Comparison of ENCODE assay signal across 14 mouse cellular contexts in genomic region chr16:32114406-32114805, GRCm38 (mm10). TPM values are rescaled to one million over a fixed set of nuclear protein-coding genes. Genes with fewer than 3 reads are reported as not detected.
DNase-seq lines count a peak whose midpoint lies in the region; ATAC-seq and TF ChIP-seq lines count a peak whose summit lies in the region.
"Had no signal": no experiment of that assay in that cellular context is flagged by ENCODE, and none has a peak within 500 bp of the region (broad histone marks: within the 10 kb centered on the region; RNA-seq: fewer than 3 reads in every experiment).

No protein-coding gene starts in this region.

- H3K4me3 ChIP-seq in heart, embryonic 10.5 days, result no peak overlapping the region
- H3K4me3 ChIP-seq in heart, embryonic 12.5 days, result no peak overlapping the region
- H3K4me3 ChIP-seq in lung, embryonic 15.5 days, result no peak overlapping the region
- peak overlapping the region; percentile 42 to 51; a peak in 3 of 4 replicates for H3K4me3 ChIP-seq in MEL (ENCODE audit: control insufficient read depth in 1 of 2, insufficient read depth in 1 of 2, low read depth in 2 of 2, low read length in 2 of 2)
- no peak overlapping the region for H3K4me3 ChIP-seq in liver, embryonic 14.5 days (ENCODE audit: insufficient read depth in 1 of 2, low read depth in 2 of 2, low read length in 2 of 2)
- H3K4me3 ChIP-seq: embryonic facial prominence, embryonic 13.5 days; forebrain, embryonic 12.5 days; hindbrain, embryonic 12.5 days; midbrain, embryonic 15.5 days had no signal

- no peak for TF ChIP-seq CTCF in MEL (IDR thresholded peaks at IDR 0.05 in 2 of 3, conservative IDR thresholded peaks at IDR 0.05 in 1 of 3; ENCODE audit: control insufficient read depth in 1 of 3, insufficient read depth in 1 of 3, low read depth in 2 of 3, low read length in 3 of 3, poor library complexity in 1 of 3, severe bottlenecking in 1 of 3)
- no peak for TF ChIP-seq CTCF in liver, embryonic 14.5 days (IDR thresholded peaks at IDR 0.05; ENCODE audit: low read depth)

- no peak overlapping the region for H3K4me2 ChIP-seq in heart, embryonic 12.5 days
- no peak overlapping the region for H3K4me2 ChIP-seq in lung, embryonic 15.5 days
- peak overlapping the region; percentile 60 for H3K4me2 ChIP-seq in liver, embryonic 14.5 days (ENCODE audit: low read depth)
- H3K4me2 ChIP-seq: forebrain, embryonic 12.5 days; midbrain, embryonic 15.5 days had no signal

- H3K36me3 ChIP-seq in heart, embryonic 10.5 days, result peaks cover 9% of the 10 kb centered on the region
- H3K36me3 ChIP-seq in heart, embryonic 12.5 days, result peaks cover 8% of the 10 kb centered on the region; the same call in 1 of the 2 replicates
- H3K36me3 ChIP-seq in lung, embryonic 15.5 days, result no peaks in the 10 kb centered on the region
- H3K36me3 ChIP-seq in MEL (ENCODE audit: control insufficient read depth in 1 of 2, insufficient read depth in 2 of 2, low read length in 2 of 2), result peaks cover 0 to 13% of the 10 kb centered on the region in 2 experiments; a peak in 2 of 4 replicates
- H3K36me3 ChIP-seq in liver, embryonic 14.5 days (replicated peaks; ENCODE audit: control insufficient read depth, insufficient read depth, low read depth), result no peaks in the 10 kb centered on the region
- H3K36me3 ChIP-seq: forebrain, embryonic 12.5 days; hindbrain, embryonic 12.5 days; midbrain, embryonic 15.5 days had no signal

- TF ChIP-seq POLR2A in MEL (IDR thresholded peaks at IDR 0.05; ENCODE audit: control insufficient read depth in 1 of 2, insufficient read depth in 1 of 2, low read depth in 1 of 2, low read length in 2 of 2, poor library complexity in 1 of 2), result no peak

- no peak overlapping the region for H3K27ac ChIP-seq in heart, embryonic 10.5 days
- no peak overlapping the region for H3K27ac ChIP-seq in heart, embryonic 12.5 days (ENCODE audit: poor library complexity, severe bottlenecking)
- peak overlapping the region; percentile 55 for H3K27ac ChIP-seq in lung, embryonic 15.5 days
- H3K27ac ChIP-seq in MEL (ENCODE audit: control insufficient read depth, low read depth, low read length), result peak overlapping the region; percentile 94
- H3K27ac ChIP-seq in liver, embryonic 14.5 days, result no peak overlapping the region
- H3K27ac ChIP-seq: embryonic facial prominence, embryonic 13.5 days; forebrain, embryonic 12.5 days; hindbrain, embryonic 12.5 days; midbrain, embryonic 15.5 days had no signal

- no peak for TF ChIP-seq RAD21 in MEL (IDR thresholded peaks at IDR 0.05; ENCODE audit: low read depth, low read length)

- peaks cover 10% of the 10 kb centered on the region for H3K4me1 ChIP-seq in heart, embryonic 10.5 days
- H3K4me1 ChIP-seq in heart, embryonic 12.5 days (replicated peaks), result peaks cover 5% of the 10 kb centered on the region
- peaks cover 6% of the 10 kb centered on the region; the same call in 1 of the 2 replicates for H3K4me1 ChIP-seq in lung, embryonic 15.5 days
- H3K4me1 ChIP-seq in MEL (ENCODE audit: control insufficient read depth in 1 of 2, insufficient read depth in 2 of 2, low read length in 2 of 2), result peaks cover 2 to 23% of the 10 kb centered on the region in 2 experiments
- H3K4me1 ChIP-seq in liver, embryonic 14.5 days (replicated peaks; ENCODE audit: control insufficient read depth in 2 of 2, insufficient read depth in 2 of 2, low read length in 1 of 2), result peaks cover 3 to 24% of the 10 kb centered on the region in 2 experiments; a peak in 2 of 4 replicates
- H3K4me1 ChIP-seq: forebrain, embryonic 12.5 days; hindbrain, embryonic 12.5 days; midbrain, embryonic 15.5 days had no signal

- intact Hi-C loops in left cerebral cortex, postnatal 25 days (cut with DNase I), result loop anchor here (2.0 to 5.0 kb wide), 2 partner anchors 132 to 383 kb away; partner anchors contain the start of genes Fbxo45, Wdr53 and Zdhhc19

- TF ChIP-seq EP300 in MEL (IDR thresholded peaks at IDR 0.05; ENCODE audit: low read depth in 1 of 2, low read length in 2 of 2), result no peak
- no peak for TF ChIP-seq EP300 in liver, embryonic 14.5 days (IDR thresholded peaks at IDR 0.05; ENCODE audit: low read depth)

- WGBS in heart, embryonic 10.5 days, result 84% methylated on average over 10 of the region's 10 CpGs
- 84% methylated on average over 10 of the region's 10 CpGs for WGBS in heart, embryonic 12.5 days
- WGBS in lung, embryonic 15.5 days, result 79% methylated on average over 10 of the region's 10 CpGs
- WGBS in liver, embryonic 14.5 days (ENCODE audit: insufficient replicate concordance), result 76% methylated on average over 10 of the region's 10 CpGs

- H3K27me3 ChIP-seq in heart, embryonic 10.5 days (ENCODE audit: insufficient read depth, poor library complexity, severe bottlenecking), result no peaks in the 10 kb centered on the region
- H3K27me3 ChIP-seq in heart, embryonic 12.5 days (replicated peaks), result no peaks in the 10 kb centered on the region
- H3K27me3 ChIP-seq in lung, embryonic 15.5 days, result no peaks in the 10 kb centered on the region
- H3K27me3 ChIP-seq in MEL (ENCODE audit: control insufficient read depth in 1 of 2, insufficient read depth in 2 of 2, low read length in 2 of 2), result no peaks in the 10 kb centered on the region
- H3K27me3 ChIP-seq in liver, embryonic 14.5 days (ENCODE audit: control insufficient read depth, insufficient read depth, low read length), result no peaks in the 10 kb centered on the region
- H3K27me3 ChIP-seq: embryonic facial prominence, embryonic 13.5 days; forebrain, embryonic 12.5 days; hindbrain, embryonic 12.5 days; midbrain, embryonic 15.5 days had no signal

- H3K79me2 ChIP-seq in MEL (ENCODE audit: control insufficient read depth, insufficient read depth, low read length, poor library complexity), result no peaks in the 10 kb centered on the region

- H3K9me3 ChIP-seq in heart, embryonic 10.5 days, result no peaks in the 10 kb centered on the region
- H3K9me3 ChIP-seq in heart, embryonic 12.5 days (replicated peaks), result no peaks in the 10 kb centered on the region
- no peaks in the 10 kb centered on the region for H3K9me3 ChIP-seq in lung, embryonic 15.5 days
- no peaks in the 10 kb centered on the region for H3K9me3 ChIP-seq in MEL (replicated peaks; ENCODE audit: insufficient read depth, low read length)
- no peaks in the 10 kb centered on the region for H3K9me3 ChIP-seq in liver, embryonic 14.5 days (ENCODE audit: control insufficient read depth, low read length)
- H3K9me3 ChIP-seq: embryonic facial prominence, embryonic 13.5 days; forebrain, embryonic 12.5 days; hindbrain, embryonic 12.5 days; midbrain, embryonic 15.5 days had no signal

- DNase-seq in heart, embryonic 10.5 days (ENCODE audit: low spot score), result peak; percentile 59
- no peak for DNase-seq in lung, postnatal 25 days (ENCODE audit: low spot score)
- DNase-seq in MEL (ENCODE audit: low read depth, low spot score), result peak; percentile 44
- no peak for DNase-seq in liver, embryonic 14.5 days (ENCODE audit: low read depth in 3 of 3, low spot score in 3 of 3)
- DNase-seq in kidney, postnatal 4 days, result no peak
- no peak for DNase-seq in left cerebral cortex, postnatal 25 days (ENCODE audit: low spot score in 2 of 2)

- H3K9ac ChIP-seq in heart, embryonic 12.5 days, result no peak overlapping the region
- no peak overlapping the region for H3K9ac ChIP-seq in lung, embryonic 15.5 days
- peak overlapping the region; percentile 29; the same call in 1 of the 2 replicates for H3K9ac ChIP-seq in MEL (ENCODE audit: control insufficient read depth, low read depth, low read length, poor library complexity, severe bottlenecking)
- H3K9ac ChIP-seq in liver, embryonic 14.5 days (replicated peaks), result no peak overlapping the region
- H3K9ac ChIP-seq: embryonic facial prominence, embryonic 13.5 days; forebrain, embryonic 12.5 days; hindbrain, embryonic 12.5 days; midbrain, embryonic 15.5 days had no signal

- no peak for ATAC-seq in heart, embryonic 12.5 days (ENCODE audit: insufficient number of reproducible peaks, low FRiP score)
- no peak for ATAC-seq in lung, embryonic 15.5 days (ENCODE audit: borderline replicate concordance, extremely low read depth, low FRiP score, low TSS enrichment)
- no peak for ATAC-seq in liver, embryonic 14.5 days (ENCODE audit: insufficient read depth)
- ATAC-seq: intestine, postnatal 0 days; midbrain, embryonic 15.5 days had no signal

RNA-seq across cellular contexts. Expression of gene Cep19, which starts 14.8 kb away (rescaled TPM):
- 25.5 and 25.9 TPM in 2 replicates for polyA plus RNA-seq in heart, embryonic 10.5 days (2016; fragmentation: Nextera tagmentation; extraction: Ambion mirVana)
- 20.9 and 22.7 TPM in 2 replicates for polyA plus RNA-seq in heart, embryonic 12.5 days (2016; fragmentation: Nextera tagmentation; extraction: Ambion mirVana)
- 29.8 and 30.3 TPM in 2 replicates for polyA plus RNA-seq in lung, embryonic 15.5 days (2015; fragmentation: Nextera tagmentation; extraction: Ambion mirVana)
- 7.1 and 7.3 TPM in 2 replicates for total RNA-seq in MEL (2012; rRNA removed)
- polyA plus RNA-seq in MEL (2012; ENCODE audit: insufficient read depth in 1 of 2, insufficient read length in 2 of 2, low read depth in 1 of 2, low replicate concordance in 2 of 2, missing spikeins in 1 of 2), result 1 to 10 TPM in 1 of 2 experiments, not detected in 1; 8.7 TPM
- 1.3 and 2.1 TPM in 2 replicates for polyA plus RNA-seq in liver, embryonic 14.5 days (2012; rRNA removed)
- polyA plus RNA-seq in liver, embryonic 14.5 days (2014; fragmentation: Nextera tagmentation; extraction: Ambion mirVana), result 4.0 and 4.3 TPM in 2 replicates
- total RNA-seq in left cerebral cortex, postnatal 25 days (2021), result 10 to 100 TPM; 74.3 to 74.5 TPM

RNA-seq across cellular contexts. Expression of gene Pigx, which starts 14.9 kb away (rescaled TPM):
- 87.2 and 102 TPM in 2 replicates for polyA plus RNA-seq in heart, embryonic 10.5 days (2016; fragmentation: Nextera tagmentation; extraction: Ambion mirVana)
- 76.0 and 76.1 TPM in 2 replicates for polyA plus RNA-seq in heart, embryonic 12.5 days (2016; fragmentation: Nextera tagmentation; extraction: Ambion mirVana)
- polyA plus RNA-seq in lung, embryonic 15.5 days (2015; fragmentation: Nextera tagmentation; extraction: Ambion mirVana), result 88.9 and 95.6 TPM in 2 replicates
- total RNA-seq in MEL (2012; rRNA removed), result 22.3 and 24.0 TPM in 2 replicates
- 10 to 100 TPM in 1 of 2 experiments, not detected in 1; 29.5 TPM for polyA plus RNA-seq in MEL (2012; ENCODE audit: insufficient read depth in 1 of 2, insufficient read length in 2 of 2, low read depth in 1 of 2, low replicate concordance in 2 of 2, missing spikeins in 1 of 2)
- 10.5 and 13.2 TPM in 2 replicates for polyA plus RNA-seq in liver, embryonic 14.5 days (2012; rRNA removed)
- 25.5 and 28.8 TPM in 2 replicates for polyA plus RNA-seq in liver, embryonic 14.5 days (2014; fragmentation: Nextera tagmentation; extraction: Ambion mirVana)
- total RNA-seq in left cerebral cortex, postnatal 25 days (2021), result 10 to 100 TPM; 23.9 to 27.1 TPM

RNA-seq across cellular contexts. Expression of gene Pak2, which starts 35.3 kb away (rescaled TPM):
- 32.5 and 32.8 TPM in 2 replicates for polyA plus RNA-seq in heart, embryonic 10.5 days (2016; fragmentation: Nextera tagmentation; extraction: Ambion mirVana)
- polyA plus RNA-seq in heart, embryonic 12.5 days (2016; fragmentation: Nextera tagmentation; extraction: Ambion mirVana), result 34.8 and 36.2 TPM in 2 replicates
- 33.2 and 35.7 TPM in 2 replicates for polyA plus RNA-seq in lung, embryonic 15.5 days (2015; fragmentation: Nextera tagmentation; extraction: Ambion mirVana)
- total RNA-seq in MEL (2012; rRNA removed), result 23.0 and 23.4 TPM in 2 replicates
- polyA plus RNA-seq in MEL (2012; ENCODE audit: insufficient read depth in 1 of 2, insufficient read length in 2 of 2, low read depth in 1 of 2, low replicate concordance in 2 of 2, missing spikeins in 1 of 2), result 10 to 100 TPM; 34.1 to 67.2 TPM
- 4.8 and 6.7 TPM in 2 replicates for polyA plus RNA-seq in liver, embryonic 14.5 days (2012; rRNA removed)
- polyA plus RNA-seq in liver, embryonic 14.5 days (2014; fragmentation: Nextera tagmentation; extraction: Ambion mirVana), result 9.1 and 9.5 TPM in 2 replicates
- total RNA-seq in left cerebral cortex, postnatal 25 days (2021), result 10 to 100 TPM; 25.6 to 26.0 TPM

RNA-seq across cellular contexts. Expression of gene Nrros, which starts 51.0 kb away (rescaled TPM):
- 5.6 and 10.5 TPM in 2 replicates for polyA plus RNA-seq in heart, embryonic 10.5 days (2016; fragmentation: Nextera tagmentation; extraction: Ambion mirVana)
- polyA plus RNA-seq in heart, embryonic 12.5 days (2016; fragmentation: Nextera tagmentation; extraction: Ambion mirVana), result 5.2 and 6.1 TPM in 2 replicates
- polyA plus RNA-seq in lung, embryonic 15.5 days (2015; fragmentation: Nextera tagmentation; extraction: Ambion mirVana), result 39.6 and 45.8 TPM in 2 replicates
- total RNA-seq in MEL (2012; rRNA removed), result 56.1 and 59.8 TPM in 2 replicates
- 10 to 100 TPM in 1 of 2 experiments, not detected in 1; 55.9 TPM for polyA plus RNA-seq in MEL (2012; ENCODE audit: insufficient read depth in 1 of 2, insufficient read length in 2 of 2, low read depth in 1 of 2, low replicate concordance in 2 of 2, missing spikeins in 1 of 2)
- polyA plus RNA-seq in liver, embryonic 14.5 days (2012; rRNA removed), result 11.6 and 13.2 TPM in 2 replicates
- 18.8 and 18.9 TPM in 2 replicates for polyA plus RNA-seq in liver, embryonic 14.5 days (2014; fragmentation: Nextera tagmentation; extraction: Ambion mirVana)
- 1 to 10 TPM; 7.9 to 8.9 TPM for total RNA-seq in left cerebral cortex, postnatal 25 days (2021)
- polyA plus RNA-seq: C2C12 had no signal

Comparison
In these comparisons a context has a peak if more than half of its experiments do, and no peak if none do; other contexts are left out.
1. DNase-seq: peak in heart, embryonic 10.5 days (single experiment) and MEL (single experiment); none in lung, postnatal 25 days (single experiment), liver, embryonic 14.5 days (0 of 3), kidney, postnatal 4 days (0 of 2) and left cerebral cortex, postnatal 25 days (0 of 2).
2. H3K27ac ChIP-seq: peak in lung, embryonic 15.5 days (single experiment) and MEL (single experiment); none in heart, embryonic 10.5 days (single experiment), heart, embryonic 12.5 days (single experiment) and liver, embryonic 14.5 days (single experiment).
3. H3K4me3 ChIP-seq: peak in MEL (2 of 2); none in heart, embryonic 10.5 days (single experiment), heart, embryonic 12.5 days (single experiment), lung, embryonic 15.5 days (single experiment) and liver, embryonic 14.5 days (0 of 2).